Mouse (Mus musculus) liver, embryonic 15.5 days (tissue): ENCODE measurements around the gene Inpp5f. TPM values are rescaled to one million over a fixed set of nuclear protein-coding genes. Genes with fewer than 3 reads are reported as not detected.
"Not testable (repeated sequence)": the region's sequence is repeated elsewhere in the genome, so short reads cannot be mapped to it uniquely, and the experiment has no call there.

Experiments used
- ATAC-seq: fragments of 200-750 bp; cut with Nextera tagmentation; 2 replicates; pipeline ENCODE4 v1.8.0; 2017; ENCODE audit warnings: moderate number of reproducible peaks, mild to moderate bottlenecking, moderate library complexity; ENCODE audit not compliant: insufficient read depth
- H3K27ac ChIP-seq: fragments of 300-500 bp; sonication (generic); replicated peaks from 2 replicates; pipeline ENCODE4 v1.5.1; 2015; ENCODE audit warnings: mild to moderate bottlenecking, inconsistent platforms
- H3K27me3 ChIP-seq: fragments of 300-500 bp; sonication (generic); 2 replicates; pipeline ENCODE4 v1.6.1; 2015; ENCODE audit warnings: mild to moderate bottlenecking, inconsistent platforms
- H3K36me3 ChIP-seq: fragments of 300-500 bp; sonication (generic); replicated peaks from 2 replicates; pipeline ENCODE4 v1.6.1; 2015; ENCODE audit warnings: moderate library complexity, mild to moderate bottlenecking, inconsistent platforms
- H3K4me1 ChIP-seq: fragments of 300-500 bp; sonication (generic); replicated peaks from 2 replicates; pipeline ENCODE4 v1.6.1; 2015; ENCODE audit warnings: inconsistent platforms
- H3K4me2 ChIP-seq: fragments of 300-500 bp; sonication (generic); 2 replicates; pipeline ENCODE4 v1.6.1; 2015; ENCODE audit warnings: moderate library complexity, mild to moderate bottlenecking, inconsistent platforms
- H3K4me3 ChIP-seq: fragments of 300-500 bp; sonication (generic); replicated peaks from 2 replicates; pipeline ENCODE4 v1.5.1; 2015; ENCODE audit warnings: mild to moderate bottlenecking, inconsistent platforms
- H3K9ac ChIP-seq: fragments of 300-500 bp; sonication (generic); 2 replicates; pipeline ENCODE4 v1.6.1; 2015; ENCODE audit warnings: moderate library complexity, mild to moderate bottlenecking, inconsistent platforms
- H3K9me3 ChIP-seq: fragments of 300-500 bp; sonication (generic); replicated peaks from 2 replicates; pipeline ENCODE4 v1.6.1; 2016; ENCODE audit warnings: inconsistent platforms
- WGBS: fragments of 180-500 bp; shearing (Covaris S2); methylation state at CpG from one replicate; pipeline ENCODE4 v1.1.7; 2015; ENCODE audit warnings: mixed read lengths; ENCODE audit not compliant: insufficient replicate concordance; 5-methylcytosine and 5-hydroxymethylcytosine counted together
- polyA plus RNA-seq: library from polyadenylated mRNA; unstranded; fragments of >200 nt; fragmentation: Nextera tagmentation; extraction: Ambion mirVana; gene quantifications from 2 replicates; pipeline ENCODE4 v1.2.1, GENCODE M21; 2015

The Inpp5f gene
- polyA plus RNA-seq, 1 experiment from 2014 or later, result 5.5 TPM

DNA sequence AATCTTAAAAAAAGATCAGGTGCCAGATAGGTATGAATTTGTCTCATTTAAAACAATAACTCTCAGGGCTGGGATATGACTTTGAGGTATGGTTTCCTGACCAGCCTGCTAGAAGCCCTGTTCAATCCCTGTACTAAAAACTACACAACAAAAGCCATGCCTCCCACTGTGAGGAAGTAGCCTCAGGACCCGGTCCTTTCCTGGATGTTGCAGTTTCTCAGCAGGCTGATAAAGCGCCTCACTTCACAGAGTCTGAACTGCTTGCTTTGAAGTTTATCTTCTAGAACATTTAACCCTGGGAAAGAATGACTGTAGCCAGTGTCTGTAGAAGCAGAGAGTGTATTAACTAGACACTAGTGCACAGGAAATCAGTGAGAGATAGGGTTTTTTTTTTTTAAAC is 57.7 kb downstream of the Inpp5f start:
- no peak for ATAC-seq
- 27% methylated on average over 2 of the region's 2 CpGs for WGBS
- H3K9ac ChIP-seq, result no peak overlapping the region
- peaks cover 57% of the 10 kb centered on the region for H3K4me1 ChIP-seq
- H3K9me3 ChIP-seq, result no peaks in the 10 kb centered on the region
- H3K4me3 ChIP-seq, result no peak overlapping the region
- no peak overlapping the region for H3K27ac ChIP-seq
- peaks cover 34% of the 10 kb centered on the region for H3K36me3 ChIP-seq
- H3K27me3 ChIP-seq, result no peaks in the 10 kb centered on the region
- no peak overlapping the region for H3K4me2 ChIP-seq

DNA sequence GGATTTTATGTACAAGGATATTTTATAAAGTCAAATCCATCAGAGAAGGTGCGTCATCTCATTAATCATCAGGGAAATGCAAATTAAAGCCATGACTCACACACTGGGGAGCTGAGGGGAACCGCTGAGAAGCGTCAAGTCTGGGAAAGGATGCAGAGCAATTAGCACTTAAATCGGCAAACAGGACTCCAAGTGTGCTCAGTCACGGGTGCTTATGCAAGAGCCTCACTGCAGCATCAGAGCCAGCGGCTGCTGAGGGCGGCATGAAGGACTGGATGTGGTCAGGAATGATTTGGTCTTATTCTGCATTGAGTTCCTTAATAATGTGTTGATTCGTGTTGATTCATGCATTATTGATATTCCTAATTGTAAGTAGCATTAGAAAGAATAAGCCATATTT is 60.8 kb downstream of the Inpp5f start:
- peak; percentile 31; the same call in 1 of the 2 replicates for ATAC-seq
- H3K27me3 ChIP-seq, result no peaks in the 10 kb centered on the region
- peaks cover 24% of the 10 kb centered on the region for H3K36me3 ChIP-seq
- peaks cover 46% of the 10 kb centered on the region for H3K4me1 ChIP-seq
- H3K4me3 ChIP-seq, result peak overlapping the region; percentile 30
- no peak overlapping the region for H3K9ac ChIP-seq
- H3K27ac ChIP-seq, result peak overlapping the region; percentile 88
- H3K9me3 ChIP-seq, result no peaks in the 10 kb centered on the region
- 22% methylated on average over 8 of the region's 8 CpGs for WGBS
- H3K4me2 ChIP-seq, result peak overlapping the region; percentile 71

DNA sequence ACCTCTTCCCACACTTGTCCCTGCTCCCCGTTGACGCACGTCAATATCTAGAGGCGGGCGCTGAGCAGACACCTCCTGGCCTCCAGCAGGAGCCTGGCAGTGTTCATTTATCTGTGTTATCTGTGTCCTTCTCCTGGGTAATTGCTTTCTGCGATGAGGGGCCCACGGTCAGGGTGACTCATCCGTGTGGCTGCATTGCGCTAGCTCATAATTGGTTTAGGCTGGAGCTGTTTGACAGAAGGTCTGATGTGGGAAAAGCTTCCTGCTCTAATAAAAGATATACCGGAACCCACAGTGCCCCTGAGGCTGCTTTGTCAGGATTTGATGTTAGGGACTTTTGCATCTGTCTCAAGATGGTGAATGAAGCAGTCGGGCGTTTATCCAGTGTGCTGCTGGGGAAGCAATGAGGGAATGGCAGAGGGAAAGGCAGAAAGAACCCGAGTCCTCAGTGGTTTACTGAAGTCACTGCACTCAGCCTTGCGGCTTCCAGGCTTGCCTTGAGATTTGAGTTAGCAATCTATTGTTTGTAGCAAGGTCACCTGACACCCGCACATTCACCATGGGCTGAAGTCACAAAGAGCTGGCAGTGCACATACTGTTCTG is 61.4 kb downstream of the Inpp5f start:
- H3K36me3 ChIP-seq, result peaks cover 19% of the 10 kb centered on the region
- H3K4me3 ChIP-seq, result peak overlapping the region; percentile 30
- peaks cover 42% of the 10 kb centered on the region for H3K4me1 ChIP-seq
- no peaks in the 10 kb centered on the region for H3K27me3 ChIP-seq
- peak overlapping the region; percentile 30; the same call in 1 of the 2 replicates for H3K9ac ChIP-seq
- H3K27ac ChIP-seq, result peak overlapping the region; percentile 88
- peak; percentile 94 for ATAC-seq
- H3K4me2 ChIP-seq, result peak overlapping the region; percentile 71
- no peaks in the 10 kb centered on the region for H3K9me3 ChIP-seq
- WGBS, result 8% methylated on average over 15 of the region's 15 CpGs

DNA sequence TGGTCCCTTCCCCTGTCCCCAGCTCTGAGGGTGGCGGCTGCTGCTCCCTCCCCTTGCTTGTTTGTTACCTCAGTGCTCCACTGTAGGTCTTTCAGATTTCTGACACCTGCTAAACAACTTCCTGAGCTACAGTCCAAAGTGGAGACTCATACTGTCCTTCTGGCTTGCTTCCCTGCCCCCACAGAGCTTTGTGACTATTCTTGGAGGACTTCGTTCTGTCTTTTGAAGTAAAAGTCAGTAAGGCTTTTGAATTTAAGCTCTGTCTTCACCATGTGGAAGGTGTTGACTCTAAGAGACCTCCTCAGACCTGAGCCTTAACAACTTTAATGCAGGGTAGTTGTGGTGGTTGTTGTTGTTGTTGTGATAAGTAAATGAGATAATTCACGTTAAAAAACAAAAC is 67.4 kb downstream of the Inpp5f start:
- Histone ChIP-seq H3K4me2 (no peak overlapping the region), H3K36me3 (peaks cover 14% of the 10 kb centered on the region), H3K27me3 (no peaks in the 10 kb centered on the region), H3K9ac (no peak overlapping the region), H3K27ac (no peak overlapping the region), H3K4me3 (no peak overlapping the region), H3K9me3 (no peaks in the 10 kb centered on the region), H3K4me1 (peaks cover 2% of the 10 kb centered on the region)
- ATAC-seq, result no peak
- WGBS, result 62% methylated on average over 3 of the region's 3 CpGs

DNA sequence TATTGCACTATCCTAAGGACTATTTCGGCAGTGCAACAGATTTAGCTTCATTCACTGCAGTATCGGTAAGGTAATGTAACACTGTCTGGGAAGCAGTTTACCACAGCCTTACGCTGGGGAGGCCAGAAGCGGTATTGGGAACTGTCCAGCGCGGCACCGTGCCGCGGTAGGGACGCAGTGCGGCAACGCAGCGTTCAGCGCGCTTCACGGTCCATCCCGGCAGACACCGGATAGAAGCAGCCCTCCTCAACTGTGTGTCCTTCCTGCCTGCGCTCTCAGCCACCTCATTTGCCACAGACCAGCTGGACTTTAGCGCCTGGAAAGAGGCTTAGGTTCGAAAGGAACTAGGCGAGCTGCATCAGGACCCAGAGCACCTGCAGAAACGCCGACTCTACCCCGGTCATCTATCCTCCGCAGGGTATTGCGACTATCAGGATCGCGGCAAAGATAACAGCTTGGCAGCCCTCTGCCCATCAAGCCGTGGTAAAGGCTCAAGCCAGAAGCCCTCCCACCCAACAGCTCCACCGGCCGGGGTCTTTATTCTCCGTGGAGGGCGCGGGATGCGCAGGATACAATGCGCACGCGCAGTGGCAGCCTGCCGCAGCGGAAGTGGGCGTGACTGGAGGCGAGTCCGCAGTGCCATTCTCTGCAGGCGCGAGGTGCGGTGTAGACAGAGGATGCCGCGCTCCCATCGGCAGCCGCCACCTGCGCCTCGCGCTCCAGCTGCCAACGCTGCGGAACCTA is 76.9 kb downstream of the Inpp5f start:
- H3K27me3 ChIP-seq, result peaks cover 11% of the 10 kb centered on the region; the same call in 1 of the 2 replicates
- H3K4me1 ChIP-seq, result peaks cover 17% of the 10 kb centered on the region
- H3K4me3 ChIP-seq, result peak overlapping the region; percentile 60
- no peaks in the 10 kb centered on the region for H3K9me3 ChIP-seq
- peak; percentile 68 for ATAC-seq
- H3K9ac ChIP-seq, result no peak overlapping the region
- H3K27ac ChIP-seq, result no peak overlapping the region
- WGBS, result 57% methylated on average over 56 of the region's 56 CpGs
- peaks cover 27% of the 10 kb centered on the region for H3K36me3 ChIP-seq
- H3K4me2 ChIP-seq, result peak overlapping the region; percentile 73

DNA sequence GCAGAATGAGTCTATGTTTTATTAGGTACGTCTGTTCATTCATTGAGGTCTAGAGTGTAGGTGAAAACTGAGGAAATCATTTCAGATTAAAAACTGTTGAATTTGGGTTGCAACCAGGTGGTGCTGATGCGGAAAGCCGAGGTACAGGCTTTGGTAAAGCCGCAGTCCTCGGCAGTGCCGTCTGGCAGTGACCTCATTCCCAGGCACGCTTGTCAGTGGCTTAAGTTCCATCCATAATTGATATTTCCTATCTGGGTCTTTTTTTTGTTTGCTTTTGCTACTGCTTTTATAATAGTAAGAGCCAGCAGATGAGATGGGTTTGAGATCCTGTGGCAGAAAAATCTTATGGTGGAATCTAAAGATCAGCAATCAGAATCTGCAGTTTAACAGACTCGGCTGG is 78.2 kb downstream of the Inpp5f start:
- peaks cover 17% of the 10 kb centered on the region for H3K4me1 ChIP-seq
- H3K36me3 ChIP-seq, result peaks cover 28% of the 10 kb centered on the region
- H3K4me2 ChIP-seq, result no peak overlapping the region
- H3K4me3 ChIP-seq, result no peak overlapping the region
- H3K9me3 ChIP-seq, result no peaks in the 10 kb centered on the region
- 77% methylated on average over 8 of the region's 8 CpGs for WGBS
- H3K27me3 ChIP-seq, result peaks cover 11% of the 10 kb centered on the region; the same call in 1 of the 2 replicates
- no peak overlapping the region for H3K9ac ChIP-seq
- no peak for ATAC-seq
- H3K27ac ChIP-seq, result no peak overlapping the region

DNA sequence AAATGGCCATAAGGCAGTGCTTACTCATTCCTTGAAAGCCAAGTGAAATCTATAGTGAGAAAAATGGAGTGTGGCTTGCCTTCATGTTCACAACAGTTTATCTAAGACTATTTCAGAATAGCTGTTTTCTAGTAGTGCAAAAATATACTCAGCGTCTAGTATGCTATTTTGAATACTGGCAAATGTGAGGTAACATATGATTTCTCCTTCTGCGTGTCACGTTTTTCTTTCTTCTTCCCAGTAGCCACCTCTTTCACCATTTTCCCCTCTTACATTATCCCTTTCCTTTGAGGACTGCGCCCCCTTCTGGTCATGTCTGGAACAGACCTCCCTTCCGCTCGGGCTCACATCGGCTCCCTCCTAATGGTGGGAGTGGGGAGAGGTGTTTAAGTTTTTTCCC is 78.9 kb downstream of the Inpp5f start:
- 4% methylated on average over 7 of the region's 7 CpGs for WGBS
- Histone ChIP-seq H3K4me1 (peaks cover 23% of the 10 kb centered on the region), H3K27ac (no peak overlapping the region), H3K9me3 (no peaks in the 10 kb centered on the region), H3K4me2 (no peak overlapping the region), H3K36me3 (peaks cover 33% of the 10 kb centered on the region), H3K27me3 (peaks cover 11% of the 10 kb centered on the region; the same call in 1 of the 2 replicates), H3K4me3 (no peak overlapping the region), H3K9ac (no peak overlapping the region)
- ATAC-seq, result no peak

DNA sequence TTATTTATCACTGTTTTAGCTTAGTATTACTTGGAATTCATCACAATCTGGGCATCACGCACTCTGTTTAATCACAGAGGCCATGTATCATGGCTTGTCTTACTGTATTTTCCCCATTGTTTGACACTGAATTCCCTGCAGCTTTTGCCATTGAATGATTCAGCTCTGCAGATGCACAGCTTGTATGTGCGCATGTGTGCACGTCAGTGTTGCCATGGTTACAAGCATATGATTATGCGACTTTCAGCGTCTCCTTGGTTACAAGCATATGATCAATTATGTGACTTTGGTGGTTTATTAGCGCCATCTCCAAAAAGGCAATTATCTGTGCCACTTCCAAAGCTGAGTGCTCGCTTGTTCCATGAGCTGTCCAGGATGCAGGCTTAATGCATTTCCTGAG is 79.7 kb downstream of the Inpp5f start:
- no peak overlapping the region for H3K4me2 ChIP-seq
- 71% methylated on average over 7 of the region's 7 CpGs for whole genome bisulfite sequencing
- H3K27me3 ChIP-seq, result peaks cover 11% of the 10 kb centered on the region; the same call in 1 of the 2 replicates
- H3K4me3 ChIP-seq, result no peak overlapping the region
- H3K36me3 ChIP-seq, result peaks cover 33% of the 10 kb centered on the region
- no peak for ATAC-seq
- H3K27ac ChIP-seq, result no peak overlapping the region
- no peaks in the 10 kb centered on the region for H3K9me3 ChIP-seq
- no peak overlapping the region for H3K9ac ChIP-seq
- H3K4me1 ChIP-seq, result peaks cover 26% of the 10 kb centered on the region

DNA sequence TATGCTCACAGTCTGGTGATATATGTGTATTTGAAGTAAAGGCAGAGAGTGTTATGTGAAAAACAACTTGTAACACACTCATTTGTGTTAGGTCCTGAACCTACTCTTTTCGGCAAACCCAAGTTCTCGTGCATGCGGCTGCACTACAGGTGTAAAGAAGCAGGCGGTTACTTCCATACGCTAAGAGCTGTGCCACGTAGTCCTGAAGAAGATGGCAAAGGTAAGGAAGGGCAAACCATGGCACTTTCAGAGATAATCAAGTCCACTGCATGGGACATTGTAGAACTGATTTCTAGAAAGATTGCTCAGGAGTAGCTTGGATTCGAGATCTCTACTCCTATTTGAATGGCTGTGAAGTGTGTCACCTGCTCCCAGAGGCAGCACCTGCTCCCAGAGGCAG is 81.0 kb downstream of the Inpp5f start:
- no peak for ATAC-seq
- H3K27ac ChIP-seq, result no peak overlapping the region
- peaks cover 26% of the 10 kb centered on the region for H3K4me1 ChIP-seq
- no peak overlapping the region for H3K4me3 ChIP-seq
- peaks cover 37% of the 10 kb centered on the region for H3K36me3 ChIP-seq
- H3K27me3 ChIP-seq, result peaks cover 11% of the 10 kb centered on the region; the same call in 1 of the 2 replicates
- no peak overlapping the region for H3K4me2 ChIP-seq
- H3K9ac ChIP-seq, result no peak overlapping the region
- 84% methylated on average over 7 of the region's 7 CpGs for whole genome bisulfite sequencing
- H3K9me3 ChIP-seq, result no peaks in the 10 kb centered on the region

DNA sequence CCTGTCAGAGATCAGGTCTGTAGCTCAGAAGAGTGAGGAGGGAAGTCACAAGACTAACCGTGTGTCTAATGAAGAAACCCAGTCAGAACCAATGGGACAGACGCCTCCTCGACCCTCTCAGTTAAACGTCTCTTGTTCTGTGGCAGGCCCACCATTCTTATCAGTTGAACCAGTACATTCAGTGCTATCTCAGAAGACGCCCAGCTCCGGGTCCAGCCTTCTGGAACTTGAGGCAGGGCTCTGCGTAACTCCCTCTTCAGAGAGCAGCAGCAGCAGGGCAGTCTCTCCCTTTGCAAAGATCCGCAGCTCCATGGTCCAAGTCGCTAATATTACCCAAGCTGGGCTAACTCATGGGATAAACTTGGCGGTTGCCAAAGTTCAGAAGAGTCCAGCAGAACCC is 83.7 kb downstream of the Inpp5f start:
- Histone ChIP-seq H3K27ac (no peak overlapping the region), H3K4me1 (peaks cover 14% of the 10 kb centered on the region), H3K4me3 (no peak overlapping the region), H3K9me3 (no peaks in the 10 kb centered on the region), H3K36me3 (peaks cover 53% of the 10 kb centered on the region), H3K27me3 (no peaks in the 10 kb centered on the region), H3K4me2 (no peak overlapping the region), H3K9ac (no peak overlapping the region)
- WGBS, result 28% methylated on average over 10 of the region's 10 CpGs
- peak; percentile 59 for ATAC-seq

DNA sequence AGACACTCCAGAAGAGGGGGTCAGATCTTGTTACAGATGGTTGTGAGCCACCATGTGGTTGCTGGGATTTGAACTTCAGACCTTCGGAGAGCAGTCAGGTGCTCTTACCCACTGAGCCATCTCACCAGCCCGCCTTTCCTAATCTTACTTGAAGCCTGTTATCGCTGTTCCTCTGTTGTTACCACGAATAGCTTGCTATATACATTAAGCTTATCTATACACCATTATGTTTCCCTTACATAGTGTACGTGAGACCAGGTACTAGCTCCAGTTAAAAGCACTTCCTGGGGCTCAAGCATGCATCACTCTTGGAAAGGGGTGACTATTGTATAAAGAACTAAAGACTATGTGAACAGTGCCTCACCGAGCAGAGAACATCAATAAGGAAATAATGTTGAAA is 88.8 kb downstream of the Inpp5f start:
- not testable (repeated sequence) for H3K27ac ChIP-seq, H3K27me3 ChIP-seq, H3K9ac ChIP-seq, H3K9me3 ChIP-seq, H3K4me2 ChIP-seq, H3K4me1 ChIP-seq, H3K4me3 ChIP-seq
- peak; percentile 58; the same call in 1 of the 2 replicates for ATAC-seq
- H3K36me3 ChIP-seq, result peaks cover 79% of the 10 kb centered on the region
- 46% methylated on average over 6 of the region's 6 CpGs for WGBS
